Mouse (Mus musculus) left cerebral cortex, adult 11 months (tissue): ENCODE measurements around the gene Foxn3.

ENCODE experiments used
- DNase-seq: peaks from one replicate; pipeline ENCODE4 v3.0.0; 2022; ENCODE audit warnings: low spot score

The Foxn3 gene

GRCm38 (mm10) chr12:99466426-99466825, 97.0 kb downstream of the Foxn3 start:
- DNase-seq: no peak

GRCm38 (mm10) chr12:99464291-99464690, 99.1 kb downstream of the Foxn3 start:
- no peak for DNase-seq

DNA sequence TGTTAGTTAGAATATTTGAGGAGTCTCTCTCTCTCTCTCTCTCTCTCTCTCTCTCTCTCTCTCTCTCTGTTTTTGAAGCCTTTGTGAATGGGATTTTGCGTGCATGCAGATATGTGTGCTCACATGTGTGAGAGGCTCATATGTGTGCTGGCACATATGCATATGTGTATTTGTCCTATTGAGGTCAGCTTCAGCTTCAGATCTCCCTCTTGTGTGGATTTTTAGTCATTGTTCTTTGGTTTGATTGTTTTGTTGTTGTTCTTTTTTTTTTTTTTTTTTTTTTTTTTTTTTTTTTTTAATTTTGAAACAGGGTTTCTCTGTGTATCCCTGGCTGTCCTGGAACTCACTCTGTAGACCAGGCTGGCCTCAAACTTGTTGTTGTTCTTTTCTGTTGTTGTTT, 100.5 kb downstream of the Foxn3 start:
- no peak for DNase-seq

DNA sequence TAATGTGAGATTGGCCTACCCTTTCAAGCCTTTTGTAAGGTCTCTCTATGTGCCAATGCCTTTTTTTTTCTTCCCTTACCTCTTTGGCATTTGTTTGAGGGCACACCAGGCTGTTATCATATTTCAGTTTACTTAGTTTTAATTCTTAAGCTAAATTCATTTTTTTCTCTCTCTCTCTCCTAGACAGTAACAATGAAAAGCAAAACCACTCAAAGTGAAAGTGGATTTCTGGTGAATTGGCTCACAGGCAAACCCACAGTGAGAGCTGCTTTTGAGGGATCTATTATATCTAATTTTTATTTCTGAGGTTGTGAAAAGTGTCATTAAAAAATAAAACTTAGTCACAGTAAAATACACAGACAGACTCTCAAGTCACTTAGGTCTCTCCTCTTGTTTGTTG, 101.1 kb downstream of the Foxn3 start:
- no peak for DNase-seq

DNA sequence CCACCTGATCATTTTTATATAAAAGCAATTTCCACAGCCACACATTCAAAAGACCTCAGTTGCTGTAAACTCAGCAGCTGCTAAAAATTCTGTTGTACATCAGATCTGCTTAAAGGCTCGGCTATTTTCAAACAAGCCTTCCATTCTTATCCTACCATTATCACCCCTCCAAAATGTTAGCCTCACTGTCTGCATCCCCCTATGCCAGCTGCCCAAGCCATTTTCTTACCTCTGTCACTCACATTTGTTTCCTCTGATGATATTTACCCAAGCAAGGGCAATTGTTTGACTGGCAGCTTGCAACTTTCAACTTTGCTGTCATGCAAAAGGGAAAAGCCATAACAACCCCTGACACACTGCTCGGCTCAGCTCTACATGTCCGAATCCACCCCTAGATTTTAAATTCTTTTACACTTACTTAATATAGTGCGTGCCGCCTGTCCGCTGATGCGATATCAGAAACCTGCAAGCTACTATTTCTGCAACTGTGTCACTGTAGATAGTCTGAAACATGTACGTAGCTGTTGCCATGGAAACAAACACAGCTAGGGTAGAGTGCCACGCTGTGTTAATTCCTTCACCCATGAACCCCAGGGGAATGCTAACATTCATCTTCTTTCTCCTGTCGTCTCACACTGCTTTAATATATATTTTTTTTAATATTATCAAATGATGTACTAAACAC, 105.7 kb downstream of the Foxn3 start:
- DNase-seq: peak; percentile 55

DNA sequence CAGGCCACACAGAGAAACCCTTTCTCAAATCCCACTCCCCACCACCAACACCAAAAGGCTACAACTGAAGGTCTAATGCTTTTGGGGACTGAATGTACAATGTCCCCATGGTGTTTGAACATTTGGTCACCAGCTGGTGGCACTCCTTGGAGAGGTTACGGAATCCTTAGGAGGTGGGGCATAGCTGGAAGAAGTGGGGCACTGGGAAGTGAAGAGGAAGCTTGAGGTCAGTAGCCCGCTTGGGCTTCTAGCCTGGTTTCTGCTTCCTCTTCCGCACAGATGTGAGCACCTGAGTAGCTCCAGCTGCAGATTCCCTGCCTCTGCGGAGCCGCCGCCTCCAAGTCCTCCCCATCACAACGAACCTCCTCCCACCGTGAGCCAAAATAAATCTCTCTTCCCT, 107.8 kb downstream of the Foxn3 start:
- no peak for DNase-seq

DNA sequence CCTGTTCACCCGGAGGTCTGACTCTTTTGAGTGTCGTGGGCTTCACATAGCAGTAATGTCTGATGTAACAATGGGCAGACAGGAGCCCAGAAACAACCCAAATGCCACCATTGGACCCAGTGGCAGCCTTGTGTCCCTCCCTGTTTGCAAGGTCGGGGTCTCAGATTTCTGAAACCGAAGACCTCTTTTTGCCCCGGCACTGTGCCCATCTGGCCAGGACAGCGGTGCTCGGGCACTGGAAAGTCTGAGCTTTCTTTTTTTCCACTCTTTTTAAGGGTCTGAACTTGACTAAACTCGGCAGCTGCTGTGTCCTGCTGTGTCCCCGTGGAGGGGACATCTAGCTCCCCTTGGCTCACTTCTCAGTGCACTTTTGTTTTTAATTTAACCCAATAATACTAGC, 109.0 kb downstream of the Foxn3 start:
- no peak for DNase-seq

GRCm38 (mm10) chr12:99453797-99454196, 109.6 kb downstream of the Foxn3 start:
- no peak for DNase-seq

GRCm38 (mm10) chr12:99450076-99450475, 113.3 kb downstream of the Foxn3 start:
- no peak for DNase-seq

DNA sequence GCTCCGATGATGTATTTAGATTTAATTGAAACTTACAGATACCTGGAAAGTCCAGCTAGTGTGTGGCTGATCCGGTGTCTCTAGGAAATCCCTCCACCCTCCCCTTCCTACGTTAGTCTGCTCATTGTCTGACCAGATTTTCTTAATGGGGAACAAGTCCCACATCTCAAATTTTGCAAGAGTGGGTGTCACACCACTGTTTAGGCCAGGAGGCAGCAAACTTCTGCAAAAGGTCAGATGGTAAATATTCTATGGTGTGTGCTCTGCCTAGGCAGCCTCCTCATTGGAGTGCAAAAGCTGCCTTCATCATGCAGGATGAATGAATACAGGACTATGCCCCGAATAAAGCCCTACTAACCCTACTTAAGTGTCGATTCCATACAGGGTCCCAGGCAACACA, 115.6 kb downstream of the Foxn3 start:
- DNase-seq: no peak

GRCm38 (mm10) chr12:99445018-99445674, 118.2 kb downstream of the Foxn3 start:
- DNase-seq: no peak

GRCm38 (mm10) chr12:99442819-99443218, 120.6 kb downstream of the Foxn3 start:
- DNase-seq: no peak

- DNase-seq: no peak
Measured at GRCm38 (mm10) chr12:99440953-99441352, 122.4 kb downstream of the Foxn3 start.

- no peak for DNase-seq
Measured at GRCm38 (mm10) chr12:99440022-99440421, 123.4 kb downstream of the Foxn3 start.

DNA sequence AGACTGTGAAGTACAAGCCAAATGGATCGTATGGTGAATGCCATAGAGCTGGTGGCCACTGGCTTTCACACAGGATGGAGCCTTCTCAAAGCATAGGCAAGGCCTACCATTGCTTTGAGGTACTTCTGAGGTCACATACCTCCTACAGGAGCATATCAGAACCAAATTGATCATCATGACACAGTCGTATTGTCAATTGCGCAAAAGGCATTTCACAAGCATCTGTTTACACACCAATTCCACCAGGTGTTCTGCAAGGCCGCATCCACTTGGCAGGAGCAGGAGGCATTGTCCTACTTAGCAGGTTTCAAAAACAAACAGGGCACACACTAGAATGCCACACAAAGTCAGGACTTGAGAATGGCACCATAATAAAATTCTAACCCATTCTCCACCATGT, 128.2 kb downstream of the Foxn3 start:
- no peak for DNase-seq

- DNase-seq: no peak
Measured at GRCm38 (mm10) chr12:99433402-99433801, 130.0 kb downstream of the Foxn3 start.

GRCm38 (mm10) chr12:99431541-99431940, 131.8 kb downstream of the Foxn3 start:
- no peak for DNase-seq

DNA sequence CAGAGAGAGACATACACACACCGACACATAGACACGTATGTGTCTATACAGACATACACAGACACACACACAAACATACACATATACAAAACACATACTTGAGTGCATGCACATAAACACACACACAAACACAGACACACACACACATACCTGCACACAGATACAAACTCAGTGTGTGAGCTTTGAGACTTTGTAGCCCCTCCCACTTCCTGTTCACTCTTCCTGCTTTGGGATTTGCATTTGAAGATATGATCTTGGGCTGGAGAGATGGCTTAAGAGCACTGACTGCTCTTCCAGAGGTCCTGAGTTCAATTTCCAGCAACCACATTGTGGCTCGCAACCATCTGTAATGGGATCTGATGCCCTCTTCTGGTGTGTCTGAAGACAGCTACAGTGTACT, 132.4 kb downstream of the Foxn3 start:
- no peak for DNase-seq

- no peak for DNase-seq
Measured at GRCm38 (mm10) chr12:99429101-99429500, 134.3 kb downstream of the Foxn3 start.

GRCm38 (mm10) chr12:99426207-99426916, 137.0 kb downstream of the Foxn3 start:
- no peak for DNase-seq

DNA sequence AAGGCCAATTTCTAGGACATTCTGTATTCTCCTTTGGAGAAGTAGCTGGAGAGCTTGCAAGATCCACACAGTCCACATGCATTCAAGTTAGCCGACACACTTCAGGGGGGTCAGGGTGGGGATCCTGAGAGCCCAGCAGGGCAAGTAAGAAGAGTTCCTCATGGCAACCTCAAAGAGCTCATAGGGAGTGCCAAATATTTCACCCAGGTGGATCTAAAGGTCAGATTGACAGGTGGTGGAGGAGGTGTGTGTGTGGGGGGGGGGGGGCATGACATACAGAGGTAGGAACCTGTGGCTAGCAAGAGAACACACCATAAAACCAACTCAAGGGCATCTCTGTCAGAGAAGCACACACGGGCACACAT, 144.0 kb downstream of the Foxn3 start:
- no peak for DNase-seq

DNA sequence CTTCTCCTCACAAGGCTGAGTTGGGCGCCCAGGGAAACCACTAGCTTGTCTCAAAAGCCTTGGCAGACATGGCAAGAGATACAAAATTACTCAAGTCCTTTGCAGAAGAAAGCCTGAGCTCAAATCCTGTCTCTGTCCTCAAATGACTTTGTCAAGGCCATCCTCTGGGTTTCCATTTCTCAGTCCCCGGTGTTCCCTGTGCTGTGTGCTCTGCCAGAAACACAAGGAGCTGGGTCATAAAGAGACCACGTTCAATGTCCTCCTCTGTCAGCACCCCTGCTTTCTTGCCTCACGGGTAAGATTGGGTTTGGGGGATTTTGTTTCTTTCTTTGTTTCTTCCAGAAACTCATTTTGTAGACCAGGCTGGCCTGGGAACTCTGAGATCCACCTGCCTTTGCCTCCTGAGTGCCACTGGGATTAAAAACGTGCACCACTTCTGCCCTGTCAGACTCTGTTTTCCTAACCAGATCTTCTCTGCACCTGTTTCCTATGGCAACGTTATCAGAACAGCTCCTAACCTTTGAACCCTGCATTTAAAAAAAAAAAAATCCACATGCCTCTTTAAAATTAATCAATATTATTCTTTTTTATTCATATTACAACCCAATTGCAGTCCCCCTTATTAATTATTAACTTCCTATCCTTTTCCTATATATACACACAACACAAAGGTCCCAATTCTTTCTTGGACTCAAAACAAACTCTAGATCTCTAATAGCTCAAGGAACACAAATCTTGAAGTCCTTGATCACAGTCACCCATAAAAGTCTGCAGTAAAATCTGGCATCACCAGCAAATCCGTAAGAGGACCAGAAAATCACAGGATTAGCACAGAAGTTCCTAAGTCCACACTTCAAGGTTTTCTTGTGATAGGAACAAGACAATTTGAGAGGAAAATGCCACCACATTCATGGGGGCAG, 144.6 kb downstream of the Foxn3 start:
- DNase-seq: no peak
